ENCODE assay signal across 8 mouse cellular contexts in genomic region chr4:98321371-98322111, GRCm38 (mm10).
A peak's percentile ranks its signal among the peaks of the same experiment; 100 is the strongest.
DNase-seq lines count a peak whose midpoint lies in the region; ATAC-seq and TF ChIP-seq lines count a peak whose summit lies in the region.

No protein-coding gene starts in this region.

- H3K9ac ChIP-seq in MEL (ENCODE audit: control insufficient read depth, low read depth, low read length, poor library complexity, severe bottlenecking): peak overlapping the region; percentile 54
- H3K9ac ChIP-seq in forebrain, embryonic 16.5 days (replicated peaks; ENCODE audit: low read depth, low read length): peak overlapping the region; percentile 56
- H3K9ac ChIP-seq in neural tube, embryonic 15.5 days (replicated peaks): peak overlapping the region; percentile 58

- no peaks in the 10 kb centered on the region for H3K9me3 ChIP-seq in MEL (replicated peaks; ENCODE audit: insufficient read depth, low read length)
- peaks cover 5% of the 10 kb centered on the region; the same call in 1 of the 2 replicates for H3K9me3 ChIP-seq in forebrain, embryonic 16.5 days (ENCODE audit: control insufficient read depth, low read length)
- H3K9me3 ChIP-seq in neural tube, embryonic 15.5 days (replicated peaks): no peaks in the 10 kb centered on the region

- intact Hi-C loops in heart, postnatal 10 days (cut with DNase I): loop anchor here (1.0 to 5.0 kb wide), 7 partner anchors 211 to 759 kb away; partner anchors contain the start of gene E130114P18Rik

- H3K36me3 ChIP-seq in MEL (ENCODE audit: control insufficient read depth in 1 of 2, insufficient read depth in 2 of 2, low read length in 2 of 2): no peaks in the 10 kb centered on the region; a peak in 1 of 4 replicates
- no peaks in the 10 kb centered on the region for H3K36me3 ChIP-seq in forebrain, embryonic 16.5 days (ENCODE audit: control insufficient read depth, insufficient read depth)
- no peaks in the 10 kb centered on the region for H3K36me3 ChIP-seq in neural tube, embryonic 15.5 days

- no peak for TF ChIP-seq CTCF in MEL (IDR thresholded peaks at IDR 0.05 in 2 of 3, conservative IDR thresholded peaks at IDR 0.05 in 1 of 3; ENCODE audit: control insufficient read depth in 1 of 3, insufficient read depth in 1 of 3, low read depth in 2 of 3, low read length in 3 of 3, poor library complexity in 1 of 3, severe bottlenecking in 1 of 3)
- TF ChIP-seq CTCF in lung, adult 2 months (IDR thresholded peaks at IDR 0.05; ENCODE audit: insufficient read depth, low read length): no peak

- TF ChIP-seq EP300 in MEL (IDR thresholded peaks at IDR 0.05; ENCODE audit: low read depth in 1 of 2, low read length in 2 of 2): no peak

- H3K4me3 ChIP-seq in MEL (ENCODE audit: control insufficient read depth in 1 of 2, insufficient read depth in 1 of 2, low read depth in 2 of 2, low read length in 2 of 2): peak overlapping the region; percentile 58 to 75
- H3K4me3 ChIP-seq in forebrain, embryonic 16.5 days (replicated peaks; ENCODE audit: low read length): peak overlapping the region; percentile 44
- H3K4me3 ChIP-seq in lung, adult 2 months (replicated peaks; ENCODE audit: extremely low read depth, low read depth, low read length): peak overlapping the region; percentile 51
- peak overlapping the region; percentile 44 for H3K4me3 ChIP-seq in neural tube, embryonic 15.5 days (replicated peaks)

- 1% methylated on average over 18 of the region's 18 CpGs for WGBS in forebrain, embryonic 16.5 days
- 19% methylated on average over 18 of the region's 18 CpGs for WGBS in lung, adult 2 months
- 2% methylated on average over 18 of the region's 18 CpGs for WGBS in neural tube, embryonic 15.5 days

- peak; percentile 81 for ATAC-seq in forebrain, embryonic 16.5 days
- peak; percentile 75 for ATAC-seq in neural tube, embryonic 15.5 days (ENCODE audit: low FRiP score)

- no peaks in the 10 kb centered on the region; a peak in 1 of 4 replicates for H3K27me3 ChIP-seq in MEL (ENCODE audit: control insufficient read depth in 1 of 2, insufficient read depth in 2 of 2, low read length in 2 of 2)
- H3K27me3 ChIP-seq in forebrain, embryonic 16.5 days (replicated peaks; ENCODE audit: control insufficient read depth, insufficient read depth, low read length): no peaks in the 10 kb centered on the region
- no peaks in the 10 kb centered on the region; the same call in 1 of the 2 replicates for H3K27me3 ChIP-seq in neural tube, embryonic 15.5 days (replicated peaks)

- H3K4me1 ChIP-seq in MEL (ENCODE audit: control insufficient read depth in 1 of 2, insufficient read depth in 2 of 2, low read length in 2 of 2): no peaks in the 10 kb centered on the region; a peak in 1 of 4 replicates
- H3K4me1 ChIP-seq in forebrain, embryonic 16.5 days (replicated peaks; ENCODE audit: control insufficient read depth, insufficient read depth, low read length): peaks cover 15% of the 10 kb centered on the region
- no peaks in the 10 kb centered on the region for H3K4me1 ChIP-seq in lung, adult 2 months (ENCODE audit: control insufficient read depth, insufficient read depth, low read length)
- peaks cover 16% of the 10 kb centered on the region for H3K4me1 ChIP-seq in neural tube, embryonic 15.5 days

- H3K79me2 ChIP-seq in MEL (ENCODE audit: control insufficient read depth, insufficient read depth, low read length, poor library complexity): no peaks in the 10 kb centered on the region

- H3K4me2 ChIP-seq in forebrain, embryonic 16.5 days (ENCODE audit: low read length): peak overlapping the region; percentile 58
- H3K4me2 ChIP-seq in neural tube, embryonic 15.5 days: peak overlapping the region; percentile 83

- no peak for TF ChIP-seq POLR2A in MEL (IDR thresholded peaks at IDR 0.05; ENCODE audit: control insufficient read depth in 1 of 2, insufficient read depth in 1 of 2, low read depth in 1 of 2, low read length in 2 of 2, poor library complexity in 1 of 2)
- TF ChIP-seq POLR2A in lung, adult 2 months (IDR thresholded peaks at IDR 0.05; ENCODE audit: borderline replicate concordance, extremely low read depth, low read depth, low read length): no peak

- H3K27ac ChIP-seq in MEL (ENCODE audit: control insufficient read depth, low read depth, low read length): peak overlapping the region; percentile 10; the same call in 1 of the 2 replicates
- peak overlapping the region; percentile 93 for H3K27ac ChIP-seq in forebrain, embryonic 16.5 days (ENCODE audit: low read length)
- peak overlapping the region; percentile 86 for H3K27ac ChIP-seq in neural tube, embryonic 15.5 days (replicated peaks)

- TF ChIP-seq RAD21 in MEL (IDR thresholded peaks at IDR 0.05; ENCODE audit: low read depth, low read length): no peak

- DNase-seq in MEL (ENCODE audit: low read depth, low spot score): no peak
- peak; percentile 61 for DNase-seq in cerebellum, adult 11-12 months
- DNase-seq in heart, postnatal 10 days: peak; percentile 78 to 80
- DNase-seq in kidney, postnatal 14 days: peak; percentile 74
- peak; percentile 26 for DNase-seq in lung, adult 2 months
- peak; percentile 77 for DNase-seq in yolk sac, embryonic 10.5 days (ENCODE audit: low spot score)

TF ChIP-seq in MEL, 35 proteins besides CTCF, POLR2A, EP300 and RAD21:
- TF ChIP-seq HCFC1 (IDR thresholded peaks at IDR 0.05; ENCODE audit: low read depth, low read length) (no peak), POLR2AphosphoS2 (IDR thresholded peaks at IDR 0.05; ENCODE audit: low read length) (no peak), USF1 (IDR thresholded peaks at IDR 0.05; ENCODE audit: low read depth, low read length) (no peak), KAT2A (conservative IDR thresholded peaks at IDR 0.05; ENCODE audit: low read depth, low read length) (no peak), GATA1 (IDR thresholded peaks at IDR 0.05; ENCODE audit: low read depth, low read length) (no peak), MXI1 (IDR thresholded peaks at IDR 0.05; ENCODE audit: low read depth, low read length) (no peak), ETS1 (IDR thresholded peaks at IDR 0.05; ENCODE audit: low read depth, low read length) (no peak), SMC3 (IDR thresholded peaks at IDR 0.05; ENCODE audit: low read depth, low read length) (peak; percentile 7; the same call in 1 of the 2 replicates)

Comparison
In these comparisons a context has a peak if more than half of its experiments do, and no peak if none do; other contexts are left out.
1. H3K27ac ChIP-seq: peak in every context shown above with its lines; median percentile 93 in forebrain, embryonic 16.5 days; 86 in neural tube, embryonic 15.5 days; 10 in MEL.